Mouse (Mus musculus): ENCODE results near the gene Zfp235.

GRCm38 (mm10) chr7:24113001-24113400, 21.0 kb upstream of the Zfp235 start:
- no peak for TF ChIP-seq CTCF (IDR thresholded peaks at IDR 0.05; ENCODE audit: borderline replicate concordance, extremely low read depth, insufficient read depth, insufficient read length)
- no peak for TF ChIP-seq POLR2A (IDR thresholded peaks at IDR 0.05; ENCODE audit: borderline replicate concordance, extremely low read depth, insufficient read depth, insufficient read length, poor library complexity, severe bottlenecking)

Measured in brain, embryonic 14.5 days (tissue).